Mouse (Mus musculus) kidney, adult 2 months (tissue): ENCODE measurements around the gene Sgip1.

ENCODE experiments used
- CTCF ChIP-seq: fragments of 200-500 bp; conservative IDR thresholded peaks from 2 replicates; pipeline ENCODE4 v1.5.1; 2011; ENCODE audit warnings: low read depth, mild to moderate bottlenecking, control low read depth, low read length, moderate library complexity, mixed read lengths; ENCODE audit not compliant: insufficient read depth, insufficient read length
- POLR2A ChIP-seq: fragments of 200-500 bp; IDR thresholded peaks from one replicate; pipeline ENCODE4 v1.6.1; 2011; ENCODE audit warnings: low read depth, low read length, control low read depth

DNA sequence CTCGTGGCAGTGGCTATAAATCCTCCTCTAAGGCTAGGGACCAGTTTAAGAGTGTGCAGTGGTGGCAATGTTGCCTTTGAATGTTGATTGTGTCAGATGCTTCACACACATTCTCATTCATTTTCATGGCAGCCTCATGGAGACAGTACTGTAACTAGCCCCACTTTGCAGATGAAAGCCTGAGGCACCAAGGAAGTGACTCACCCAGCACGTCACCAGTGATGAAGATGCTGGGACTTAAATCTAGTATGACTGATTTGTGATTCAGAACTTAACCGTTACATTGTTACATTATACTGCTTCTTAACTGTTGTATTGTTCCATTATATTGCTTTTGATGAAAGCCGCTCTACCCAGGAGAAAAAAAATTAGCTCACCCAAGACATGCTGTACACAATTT, 145.8 kb downstream of the Sgip1 start:
- TF ChIP-seq CTCF = no peak
- TF ChIP-seq POLR2A = no peak
